Mouse (Mus musculus) forebrain, embryonic 11.5 days (tissue): ENCODE measurements around the gene Ak5. TPM values are rescaled to one million over a fixed set of nuclear protein-coding genes. Genes with fewer than 3 reads are reported as not detected.
"Not testable (repeated sequence)": the region's sequence is repeated elsewhere in the genome, so short reads cannot be mapped to it uniquely, and the experiment has no call there.

Experiments used
- ATAC-seq: fragments of 200-750 bp; cut with Nextera tagmentation; replicated peaks from 2 replicates; pipeline ENCODE4 v1.8.0; 2017; ENCODE audit warnings: moderate TSS enrichment; ENCODE audit not compliant: low FRiP score
- DNase-seq: peaks from one replicate; pipeline ENCODE4 v3.0.0-alpha.2; 2017; ENCODE audit warnings: low spot score
- H3K27ac ChIP-seq: fragments of 300-500 bp; sonication (generic); 2 replicates; pipeline ENCODE4 v1.5.1; 2014; ENCODE audit warnings: low read depth, low read length
- H3K27me3 ChIP-seq: fragments of 300-500 bp; sonication (generic); 2 replicates; pipeline ENCODE4 v1.6.1; 2014; ENCODE audit warnings: mild to moderate bottlenecking, low read length, mixed read lengths; ENCODE audit not compliant: control insufficient read depth, insufficient read depth
- H3K36me3 ChIP-seq: fragments of 300-500 bp; sonication (generic); 2 replicates; pipeline ENCODE4 v1.6.1; 2014; ENCODE audit warnings: mild to moderate bottlenecking, low read length, moderate library complexity, mixed read lengths; ENCODE audit not compliant: control insufficient read depth, insufficient read depth
- H3K4me1 ChIP-seq: fragments of 300-500 bp; sonication (generic); replicated peaks from 2 replicates; pipeline ENCODE4 v1.6.1; 2014; ENCODE audit warnings: low read length, mixed read lengths; ENCODE audit not compliant: control insufficient read depth, insufficient read depth
- H3K4me2 ChIP-seq: fragments of 300-500 bp; sonication (generic); 2 replicates; pipeline ENCODE4 v1.6.1; 2014; ENCODE audit warnings: low read depth, mild to moderate bottlenecking, low read length, moderate library complexity, mixed read lengths; ENCODE audit not compliant: severe bottlenecking
- H3K4me3 ChIP-seq: fragments of 300-500 bp; sonication (generic); 2 replicates; pipeline ENCODE4 v1.5.1; 2014; ENCODE audit warnings: low read depth, low read length
- H3K9ac ChIP-seq: fragments of 300-500 bp; sonication (generic); 2 replicates; pipeline ENCODE4 v1.6.1; 2014; ENCODE audit warnings: low read length
- H3K9me3 ChIP-seq: fragments of 300-500 bp; sonication (generic); 2 replicates; pipeline ENCODE4 v1.6.1; 2016; ENCODE audit warnings: low read length, mixed read lengths; ENCODE audit not compliant: control insufficient read depth
- WGBS: fragments of 180-500 bp; shearing (Covaris S2); extraction: QIAGEN DNeasy Blood & Tissue Kit; methylation state at CpG from one replicate; pipeline ENCODE4 v1.1.7; 2014; 5-methylcytosine and 5-hydroxymethylcytosine counted together
- polyA plus RNA-seq: library from polyadenylated mRNA; unstranded; fragments of >200 nt; fragmentation: Nextera tagmentation; extraction: Ambion mirVana; gene quantifications from 2 replicates; pipeline ENCODE4 v1.2.1, GENCODE M21; 2014

Ak5 gene
- polyA plus RNA-seq, 1 experiment from 2014 or later = 0.87 TPM

GRCm38 (mm10) chr3:152468032-152468431 lies 200.1 kb downstream of the Ak5 start:
- Histone ChIP-seq H3K4me3 (no peak overlapping the region), H3K27ac (no peak overlapping the region), H3K27me3 (no peaks in the 10 kb centered on the region), H3K36me3 (no peaks in the 10 kb centered on the region), H3K4me1 (no peaks in the 10 kb centered on the region), H3K9ac (no peak overlapping the region), H3K4me2 (no peak overlapping the region), H3K9me3 (no peaks in the 10 kb centered on the region)
- ATAC-seq = no peak
- WGBS = 91% methylated on average over 8 of the region's 8 CpGs
- DNase-seq = no peak

- no peak for DNase-seq
- 86% methylated on average over 4 of the region's 4 CpGs for WGBS
- Histone ChIP-seq H3K4me3 (no peak overlapping the region), H3K9me3 (no peaks in the 10 kb centered on the region), H3K27me3 (no peaks in the 10 kb centered on the region), H3K4me1 (no peaks in the 10 kb centered on the region), H3K36me3 (no peaks in the 10 kb centered on the region), H3K4me2 (no peak overlapping the region), H3K9ac (no peak overlapping the region), H3K27ac (no peak overlapping the region)
- ATAC-seq = no peak
Observed at GRCm38 (mm10) chr3:152467312-152467711, 200.8 kb downstream of the Ak5 start.

GRCm38 (mm10) chr3:152466849-152467248 lies 201.3 kb downstream of the Ak5 start:
- Histone ChIP-seq H3K4me2 (no peak overlapping the region), H3K4me1 (no peaks in the 10 kb centered on the region), H3K27me3 (no peaks in the 10 kb centered on the region), H3K36me3 (no peaks in the 10 kb centered on the region), H3K9me3 (no peaks in the 10 kb centered on the region), H3K4me3 (no peak overlapping the region), H3K27ac (no peak overlapping the region), H3K9ac (no peak overlapping the region)
- no peak for ATAC-seq
- 94% methylated on average over 9 of the region's 9 CpGs for WGBS
- no peak for DNase-seq

- Histone ChIP-seq H3K36me3 (no peaks in the 10 kb centered on the region), H3K4me3 (no peak overlapping the region), H3K9me3 (no peaks in the 10 kb centered on the region), H3K4me1 (no peaks in the 10 kb centered on the region), H3K27me3 (no peaks in the 10 kb centered on the region), H3K27ac (no peak overlapping the region), H3K9ac (no peak overlapping the region), H3K4me2 (no peak overlapping the region)
- no peak for ATAC-seq
- no peak for DNase-seq
- WGBS = 83% methylated on average over 5 of the region's 6 CpGs
Observed at GRCm38 (mm10) chr3:152465338-152465737, 202.8 kb downstream of the Ak5 start.

GRCm38 (mm10) chr3:152464462-152464861 lies 203.7 kb downstream of the Ak5 start:
- H3K9me3 ChIP-seq = no peaks in the 10 kb centered on the region
- H3K27ac ChIP-seq = no peak overlapping the region
- H3K27me3 ChIP-seq = no peaks in the 10 kb centered on the region
- DNase-seq (no peak), ATAC-seq (no peak)
- H3K4me1 ChIP-seq = no peaks in the 10 kb centered on the region
- H3K36me3 ChIP-seq = no peaks in the 10 kb centered on the region
- no peak overlapping the region for H3K4me2 ChIP-seq
- no peak overlapping the region for H3K4me3 ChIP-seq
- no peak overlapping the region for H3K9ac ChIP-seq
- WGBS = 96% methylated on average over 3 of the region's 3 CpGs

- no peaks in the 10 kb centered on the region for H3K27me3 ChIP-seq
- no peaks in the 10 kb centered on the region for H3K4me1 ChIP-seq
- 94% methylated on average over 10 of the region's 10 CpGs for WGBS
- no peak for ATAC-seq
- no peaks in the 10 kb centered on the region for H3K36me3 ChIP-seq
- no peak overlapping the region for H3K27ac ChIP-seq
- no peak overlapping the region for H3K4me2 ChIP-seq
- no peaks in the 10 kb centered on the region for H3K9me3 ChIP-seq
- no peak for DNase-seq
- H3K4me3 ChIP-seq = no peak overlapping the region
- H3K9ac ChIP-seq = no peak overlapping the region
Observed at GRCm38 (mm10) chr3:152462900-152463299, 205.3 kb downstream of the Ak5 start.

GRCm38 (mm10) chr3:152462038-152462547 lies 206.1 kb downstream of the Ak5 start:
- 86% methylated on average over 10 of the region's 10 CpGs for WGBS
- Histone ChIP-seq H3K27me3 (no peaks in the 10 kb centered on the region), H3K9me3 (no peaks in the 10 kb centered on the region), H3K4me3 (no peak overlapping the region), H3K27ac (no peak overlapping the region), H3K4me1 (no peaks in the 10 kb centered on the region), H3K4me2 (no peak overlapping the region), H3K36me3 (no peaks in the 10 kb centered on the region; the same call in 1 of the 2 replicates), H3K9ac (no peak overlapping the region)
- DNase-seq = no peak
- ATAC-seq = no peak

- 59% methylated on average over 4 of the region's 4 CpGs for WGBS
- no peak overlapping the region for H3K9ac ChIP-seq
- DNase-seq (no peak), ATAC-seq (no peak)
- H3K4me2 ChIP-seq = no peak overlapping the region
- no peaks in the 10 kb centered on the region for H3K9me3 ChIP-seq
- H3K27ac ChIP-seq = no peak overlapping the region
- no peaks in the 10 kb centered on the region for H3K4me1 ChIP-seq
- H3K36me3 ChIP-seq = peaks cover 6% of the 10 kb centered on the region; the same call in 1 of the 2 replicates
- H3K27me3 ChIP-seq = no peaks in the 10 kb centered on the region
- H3K4me3 ChIP-seq = no peak overlapping the region
Observed at GRCm38 (mm10) chr3:152460802-152461201, 207.4 kb downstream of the Ak5 start.

GRCm38 (mm10) chr3:152458875-152459274 lies 209.3 kb downstream of the Ak5 start:
- not testable (repeated sequence) for H3K4me2 ChIP-seq, H3K9ac ChIP-seq, H3K4me3 ChIP-seq, DNase-seq, H3K9me3 ChIP-seq, H3K4me1 ChIP-seq, H3K27me3 ChIP-seq, ATAC-seq, H3K27ac ChIP-seq, H3K36me3 ChIP-seq
- 93% methylated on average over 4 of the region's 4 CpGs for WGBS
